ENCODE assay signal across 25 mouse cellular contexts in the genomic region with DNA sequence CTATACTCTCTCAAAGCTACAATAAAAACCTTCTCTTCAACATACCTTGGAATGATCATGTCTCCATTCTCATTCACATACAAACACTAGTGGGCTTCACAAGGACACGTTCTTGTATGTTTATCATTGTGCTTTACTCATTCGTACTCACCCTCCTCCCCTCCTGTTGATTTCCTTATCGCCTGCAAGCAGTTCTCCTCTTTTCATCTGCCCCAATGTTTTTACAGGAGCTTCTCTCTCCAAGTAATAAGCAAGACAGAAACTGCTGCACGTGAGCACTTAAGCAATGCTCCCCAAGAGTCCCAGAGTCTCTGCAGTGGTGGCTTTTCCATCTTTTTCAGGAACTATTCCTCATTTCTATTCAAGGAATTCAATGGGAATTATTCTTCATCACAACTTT. TPM values are rescaled to one million over a fixed set of nuclear protein-coding genes. Genes with fewer than 3 reads are reported as not detected.
DNase-seq lines count a peak whose midpoint lies in the region; ATAC-seq and TF ChIP-seq lines count a peak whose summit lies in the region.
"Had no signal": no experiment of that assay in that cellular context is flagged by ENCODE, and none has a peak within 500 bp of the region (broad histone marks: within the 10 kb centered on the region; RNA-seq: fewer than 3 reads in every experiment).

No protein-coding gene starts in this region.

- H3K4me2 ChIP-seq in liver, embryonic 13.5 days, result no peak overlapping the region
- no peak overlapping the region for H3K4me2 ChIP-seq in liver, embryonic 12.5 days
- no peak overlapping the region for H3K4me2 ChIP-seq in intestine, postnatal 0 days (replicated peaks; ENCODE audit: low read depth)
- H3K4me2 ChIP-seq: embryonic facial prominence, embryonic 12.5 days; forebrain, embryonic 13.5 days; forebrain, embryonic 15.5 days had no signal

- H3K36me3 ChIP-seq in erythroblast, embryonic 14.5 days (ENCODE audit: control insufficient read depth), result no peaks in the 10 kb centered on the region
- no peaks in the 10 kb centered on the region for H3K36me3 ChIP-seq in liver, embryonic 13.5 days
- H3K36me3 ChIP-seq in liver, embryonic 12.5 days, result no peaks in the 10 kb centered on the region
- no peaks in the 10 kb centered on the region for H3K36me3 ChIP-seq in intestine, postnatal 0 days (ENCODE audit: control insufficient read depth, insufficient read depth)
- H3K36me3 ChIP-seq: embryonic facial prominence, embryonic 10.5 days; embryonic facial prominence, embryonic 12.5 days; forebrain, embryonic 15.5 days had no signal

- peak overlapping the region; percentile 44 for H3K4me3 ChIP-seq in erythroblast, embryonic 14.5 days (replicated peaks)
- no peak overlapping the region for H3K4me3 ChIP-seq in liver, embryonic 13.5 days (replicated peaks)
- no peak overlapping the region for H3K4me3 ChIP-seq in liver, embryonic 12.5 days
- H3K4me3 ChIP-seq in intestine, postnatal 0 days (ENCODE audit: low read depth, low read length), result no peak overlapping the region
- H3K4me3 ChIP-seq: embryonic facial prominence, embryonic 10.5 days; embryonic facial prominence, embryonic 12.5 days; forebrain, embryonic 13.5 days; forebrain, embryonic 15.5 days had no signal

- H3K27me3 ChIP-seq in erythroblast, embryonic 14.5 days (ENCODE audit: control insufficient read depth), result no peaks in the 10 kb centered on the region
- no peaks in the 10 kb centered on the region for H3K27me3 ChIP-seq in liver, embryonic 13.5 days
- no peaks in the 10 kb centered on the region for H3K27me3 ChIP-seq in liver, embryonic 12.5 days (replicated peaks)
- no peaks in the 10 kb centered on the region for H3K27me3 ChIP-seq in intestine, postnatal 0 days (replicated peaks; ENCODE audit: control insufficient read depth, insufficient read depth, low read length)
- H3K27me3 ChIP-seq: embryonic facial prominence, embryonic 12.5 days; forebrain, embryonic 13.5 days; forebrain, embryonic 15.5 days had no signal

- H3K9ac ChIP-seq in liver, embryonic 13.5 days, result no peak overlapping the region
- H3K9ac ChIP-seq in liver, embryonic 12.5 days, result no peak overlapping the region
- no peak overlapping the region for H3K9ac ChIP-seq in intestine, postnatal 0 days (ENCODE audit: low read depth, low read length)
- H3K9ac ChIP-seq: embryonic facial prominence, embryonic 12.5 days; forebrain, embryonic 13.5 days; forebrain, embryonic 15.5 days; forebrain, postnatal 0 days had no signal

- H3K9me3 ChIP-seq in erythroblast, embryonic 14.5 days (ENCODE audit: control insufficient read depth, low read length), result no peaks in the 10 kb centered on the region
- no peaks in the 10 kb centered on the region for H3K9me3 ChIP-seq in liver, embryonic 13.5 days (replicated peaks)
- H3K9me3 ChIP-seq in liver, embryonic 12.5 days (replicated peaks), result no peaks in the 10 kb centered on the region
- H3K9me3 ChIP-seq in intestine, postnatal 0 days (ENCODE audit: control insufficient read depth), result no peaks in the 10 kb centered on the region
- H3K9me3 ChIP-seq: embryonic facial prominence, embryonic 10.5 days; embryonic facial prominence, embryonic 12.5 days; forebrain, embryonic 13.5 days; forebrain, embryonic 15.5 days had no signal

- H3K4me1 ChIP-seq in erythroblast, embryonic 14.5 days (ENCODE audit: control insufficient read depth), result peaks cover 10% of the 10 kb centered on the region
- no peaks in the 10 kb centered on the region for H3K4me1 ChIP-seq in liver, embryonic 13.5 days (replicated peaks)
- no peaks in the 10 kb centered on the region for H3K4me1 ChIP-seq in liver, embryonic 12.5 days
- H3K4me1 ChIP-seq in intestine, postnatal 0 days (replicated peaks; ENCODE audit: control insufficient read depth, insufficient read depth, low read length), result no peaks in the 10 kb centered on the region
- H3K4me1 ChIP-seq: embryonic facial prominence, embryonic 10.5 days; embryonic facial prominence, embryonic 12.5 days; forebrain, embryonic 13.5 days; forebrain, embryonic 15.5 days had no signal

- no peak for ATAC-seq in erythroblast, adult 5-6 weeks (replicated peaks; ENCODE audit: low FRiP score, poor library complexity, severe bottlenecking)
- 0 out of 2 replicates have a peak, but pooled peaks have one; percentile 15 for ATAC-seq in liver, embryonic 13.5 days (ENCODE audit: low read depth)
- ATAC-seq in liver, embryonic 12.5 days, result no peak
- no peak for ATAC-seq in intestine, postnatal 0 days
- ATAC-seq: forebrain, embryonic 13.5 days; forebrain, embryonic 15.5 days; forebrain, postnatal 0 days had no signal

- no peak for TF ChIP-seq CTCF in intestine, postnatal 0 days (IDR thresholded peaks at IDR 0.05; ENCODE audit: low read depth)

- no peak overlapping the region for H3K27ac ChIP-seq in liver, embryonic 13.5 days
- no peak overlapping the region for H3K27ac ChIP-seq in liver, embryonic 12.5 days
- no peak overlapping the region for H3K27ac ChIP-seq in intestine, postnatal 0 days (ENCODE audit: low read depth, low read length)
- H3K27ac ChIP-seq: embryonic facial prominence, embryonic 10.5 days; embryonic facial prominence, embryonic 12.5 days; forebrain, embryonic 13.5 days; forebrain, embryonic 15.5 days had no signal

- 39% methylated on average over 4 of the region's 4 CpGs for WGBS in liver, embryonic 13.5 days (ENCODE audit: insufficient replicate concordance)
- 36% methylated on average over 4 of the region's 4 CpGs for WGBS in liver, embryonic 12.5 days (ENCODE audit: insufficient replicate concordance)
- WGBS in intestine, postnatal 0 days, result 55% methylated on average over 4 of the region's 4 CpGs

- no peak for DNase-seq in liver, embryonic 13.5 days
- peak; percentile 39 for DNase-seq in MEL-GATA-1-ER (ENCODE audit: extremely low read depth, low read depth)
- DNase-seq: adrenal gland, adult 8-10 months; adrenal gland, postnatal 14 days; adrenal gland, postnatal 36 days; cerebellum, adult 11-12 months; cerebellum, adult 2 months; cerebellum, adult 9-10 months; cerebellum, postnatal 10 days; cerebellum, postnatal 25 days; forebrain, postnatal 0 days had no signal

RNA-seq across cellular contexts. Expression of gene Gm17332, which starts 47.7 kb away (rescaled TPM):
- not detected in 2 replicates for polyA plus RNA-seq in erythroblast, embryonic 14.5 days (2012)
- total RNA-seq in erythroblast, adult 5-6 weeks (2015; ENCODE audit: low replicate concordance), result not detected in 2 replicates
- total RNA-seq in erythroblast, adult 5-6 weeks (2017; ENCODE audit: low replicate concordance), result not detected in 2 replicates
- polyA plus RNA-seq in liver, embryonic 13.5 days (2015; fragmentation: Nextera tagmentation; extraction: Ambion mirVana), result not detected in 2 replicates
- not detected in 2 replicates for polyA plus RNA-seq in liver, embryonic 12.5 days (2016; fragmentation: Nextera tagmentation; extraction: Ambion mirVana)
- not detected in 2 replicates for polyA plus RNA-seq in intestine, postnatal 0 days (2015; fragmentation: Nextera tagmentation; extraction: Ambion mirVana)
- total RNA-seq: adrenal gland, adult 18-20 months; adrenal gland, adult 8-10 months; adrenal gland, postnatal 14 days; adrenal gland, postnatal 36 days; ES-E14; forebrain, postnatal 0 days had no signal
- polyA plus RNA-seq: C2C12; cerebellum, adult 2 months; cortical plate, adult 2 months; embryonic facial prominence, embryonic 10.5 days; embryonic facial prominence, embryonic 12.5 days; embryonic facial prominence, embryonic 14.5 days; forebrain, embryonic 11.5 days; forebrain, embryonic 13.5 days; forebrain, embryonic 15.5 days; forebrain, postnatal 0 days had no signal
